Mouse (Mus musculus) liver, embryonic 16.5 days (tissue): ENCODE data around the gene Dnm3. TPM values are rescaled to one million over a fixed set of nuclear protein-coding genes. Genes with fewer than 3 reads are reported as not detected.

Experiments used
- ATAC-seq: fragments of 200-750 bp; cut with Nextera tagmentation; 2 replicates; pipeline ENCODE4 v1.8.0; 2017; ENCODE audit warnings: low read depth, mild to moderate bottlenecking, moderate number of reproducible peaks, moderate library complexity
- H3K27ac ChIP-seq: fragments of 300-500 bp; sonication (generic); 2 replicates; pipeline ENCODE4 v1.5.1; 2014; ENCODE audit warnings: mild to moderate bottlenecking, low read length
- H3K27me3 ChIP-seq: fragments of 300-500 bp; sonication (generic); 2 replicates; pipeline ENCODE4 v1.6.1; 2014; ENCODE audit warnings: low read depth, low read length, mixed read lengths; ENCODE audit not compliant: control insufficient read depth, insufficient read depth
- H3K36me3 ChIP-seq: fragments of 300-500 bp; sonication (generic); 2 replicates; pipeline ENCODE4 v1.6.1; 2014; ENCODE audit warnings: mild to moderate bottlenecking; ENCODE audit not compliant: control insufficient read depth, insufficient read depth
- H3K4me1 ChIP-seq: fragments of 300-500 bp; sonication (generic); 2 replicates; pipeline ENCODE4 v1.6.1; 2014; ENCODE audit warnings: low read depth, low read length, mixed read lengths; ENCODE audit not compliant: control insufficient read depth
- H3K4me2 ChIP-seq: fragments of 300-500 bp; sonication (generic); 2 replicates; pipeline ENCODE4 v1.6.1; 2014; ENCODE audit warnings: low read depth, low read length, mixed read lengths
- H3K4me3 ChIP-seq: fragments of 300-500 bp; sonication (generic); 2 replicates; pipeline ENCODE4 v1.5.1; 2014; ENCODE audit warnings: low read depth, mild to moderate bottlenecking, low read length
- H3K9ac ChIP-seq: fragments of 300-500 bp; sonication (generic); 2 replicates; pipeline ENCODE4 v1.6.1; 2014; ENCODE audit warnings: low read depth, low read length
- H3K9me3 ChIP-seq: fragments of 300-500 bp; sonication (generic); replicated peaks from 2 replicates; pipeline ENCODE4 v1.6.1; 2016; ENCODE audit warnings: low read length; ENCODE audit not compliant: control insufficient read depth
- WGBS: fragments of 180-500 bp; shearing (Covaris S2); extraction: QIAGEN DNeasy Blood & Tissue Kit; methylation state at CpG from one replicate; pipeline ENCODE4 v1.1.7; 2014; ENCODE audit not compliant: insufficient replicate concordance; 5-methylcytosine and 5-hydroxymethylcytosine counted together
- polyA plus RNA-seq: library from polyadenylated mRNA; unstranded; fragments of >200 nt; fragmentation: Nextera tagmentation; extraction: Ambion mirVana; gene quantifications from 2 replicates; pipeline ENCODE4 v1.2.1, GENCODE M21; 2015

Dnm3 gene
- polyA plus RNA-seq, 1 experiment from 2014 or later: 1.5 TPM

GRCm38 (mm10) chr1:162217340-162217974 lies 260.4 kb downstream of the Dnm3 start:
- ATAC-seq: peak; percentile 32; the same call in 1 of the 2 replicates
- Histone ChIP-seq H3K4me1 (no peaks in the 10 kb centered on the region), H3K27ac (peak overlapping the region; percentile 5; the same call in 1 of the 2 replicates), H3K36me3 (no peaks in the 10 kb centered on the region), H3K4me3 (peak overlapping the region; percentile 1; the same call in 1 of the 2 replicates), H3K27me3 (no peaks in the 10 kb centered on the region), H3K4me2 (no peak overlapping the region), H3K9me3 (no peaks in the 10 kb centered on the region), H3K9ac (peak overlapping the region; percentile 7; the same call in 1 of the 2 replicates)
- WGBS: 53% methylated on average over 15 of the region's 15 CpGs

- Histone ChIP-seq H3K4me1 (no peaks in the 10 kb centered on the region), H3K27ac (no peak overlapping the region), H3K9me3 (no peaks in the 10 kb centered on the region), H3K4me3 (no peak overlapping the region), H3K27me3 (no peaks in the 10 kb centered on the region), H3K9ac (no peak overlapping the region), H3K36me3 (no peaks in the 10 kb centered on the region), H3K4me2 (no peak overlapping the region)
- ATAC-seq: no peak
- 56% methylated on average over 4 of the region's 4 CpGs for WGBS
Observed at GRCm38 (mm10) chr1:162216656-162217055, 261.2 kb downstream of the Dnm3 start.

DNA sequence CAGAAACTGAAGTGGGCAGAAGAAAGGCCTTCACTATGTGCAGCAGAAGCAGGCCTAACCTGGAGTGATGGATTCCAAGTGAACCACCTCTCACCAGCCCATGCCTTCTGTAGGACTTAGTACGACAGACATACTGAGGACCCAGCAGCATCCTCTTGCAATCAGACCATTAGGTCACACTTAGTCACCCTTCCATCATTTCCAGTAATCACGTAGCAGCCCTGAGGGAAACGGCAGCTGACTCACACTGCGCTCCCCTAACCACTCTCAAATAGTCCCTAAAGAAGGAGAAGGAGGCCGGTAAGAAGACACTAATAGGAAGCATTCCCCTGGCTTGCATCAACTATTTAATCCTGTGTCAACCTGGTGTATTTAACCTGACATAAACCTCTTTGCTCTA lies 262.1 kb downstream of the Dnm3 start:
- 74% methylated on average over 5 of the region's 5 CpGs for WGBS
- Histone ChIP-seq H3K27me3 (no peaks in the 10 kb centered on the region), H3K4me3 (no peak overlapping the region), H3K27ac (no peak overlapping the region), H3K36me3 (no peaks in the 10 kb centered on the region), H3K9me3 (no peaks in the 10 kb centered on the region), H3K4me1 (no peaks in the 10 kb centered on the region), H3K4me2 (no peak overlapping the region), H3K9ac (no peak overlapping the region)
- ATAC-seq: no peak

- H3K27me3 ChIP-seq: no peaks in the 10 kb centered on the region
- no peak overlapping the region for H3K9ac ChIP-seq
- 84% methylated on average over 8 of the region's 8 CpGs for WGBS
- H3K4me2 ChIP-seq: no peak overlapping the region
- H3K9me3 ChIP-seq: no peaks in the 10 kb centered on the region
- no peak overlapping the region for H3K27ac ChIP-seq
- no peaks in the 10 kb centered on the region for H3K4me1 ChIP-seq
- H3K36me3 ChIP-seq: no peaks in the 10 kb centered on the region
- ATAC-seq: no peak
- no peak overlapping the region for H3K4me3 ChIP-seq
Observed at GRCm38 (mm10) chr1:162213066-162213465, 264.8 kb downstream of the Dnm3 start.

GRCm38 (mm10) chr1:162210529-162210928 lies 267.3 kb downstream of the Dnm3 start:
- no peak for ATAC-seq
- Histone ChIP-seq H3K9me3 (no peaks in the 10 kb centered on the region), H3K36me3 (no peaks in the 10 kb centered on the region), H3K4me1 (no peaks in the 10 kb centered on the region), H3K9ac (no peak overlapping the region), H3K4me3 (no peak overlapping the region), H3K27ac (no peak overlapping the region), H3K4me2 (no peak overlapping the region), H3K27me3 (no peaks in the 10 kb centered on the region)
- WGBS: 73% methylated on average over 2 of the region's 2 CpGs

- no peak for ATAC-seq
- no peaks in the 10 kb centered on the region for H3K27me3 ChIP-seq
- no peak overlapping the region for H3K9ac ChIP-seq
- no peak overlapping the region for H3K4me2 ChIP-seq
- WGBS: 50% methylated on average over 10 of the region's 10 CpGs
- no peaks in the 10 kb centered on the region for H3K9me3 ChIP-seq
- H3K4me1 ChIP-seq: no peaks in the 10 kb centered on the region
- H3K36me3 ChIP-seq: no peaks in the 10 kb centered on the region
- no peak overlapping the region for H3K27ac ChIP-seq
- no peak overlapping the region for H3K4me3 ChIP-seq
Observed at GRCm38 (mm10) chr1:162209487-162210149, 268.2 kb downstream of the Dnm3 start.

DNA sequence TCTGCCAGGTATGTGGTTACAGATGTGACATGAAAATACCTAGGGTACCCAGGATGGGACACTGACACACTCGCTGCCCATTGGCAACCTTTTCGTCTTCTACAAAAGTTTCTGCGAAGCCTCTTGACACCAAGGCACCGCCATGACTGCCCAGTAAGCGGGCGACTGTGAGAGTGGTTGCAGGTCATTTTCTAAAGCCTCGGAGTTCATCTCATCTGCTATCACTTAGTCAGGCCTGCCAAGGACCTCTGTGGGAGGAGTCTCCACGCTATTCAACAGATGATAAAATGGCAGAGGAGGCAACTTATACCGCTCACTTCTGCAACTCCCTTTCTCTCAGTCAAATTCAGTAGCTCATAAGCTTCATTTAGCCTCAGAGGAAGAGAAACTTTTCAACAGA lies 268.8 kb downstream of the Dnm3 start:
- Histone ChIP-seq H3K27me3 (no peaks in the 10 kb centered on the region), H3K36me3 (no peaks in the 10 kb centered on the region), H3K4me2 (no peak overlapping the region), H3K27ac (no peak overlapping the region), H3K4me1 (no peaks in the 10 kb centered on the region), H3K9me3 (no peaks in the 10 kb centered on the region), H3K4me3 (no peak overlapping the region), H3K9ac (no peak overlapping the region)
- 72% methylated on average over 9 of the region's 9 CpGs for WGBS
- ATAC-seq: no peak

DNA sequence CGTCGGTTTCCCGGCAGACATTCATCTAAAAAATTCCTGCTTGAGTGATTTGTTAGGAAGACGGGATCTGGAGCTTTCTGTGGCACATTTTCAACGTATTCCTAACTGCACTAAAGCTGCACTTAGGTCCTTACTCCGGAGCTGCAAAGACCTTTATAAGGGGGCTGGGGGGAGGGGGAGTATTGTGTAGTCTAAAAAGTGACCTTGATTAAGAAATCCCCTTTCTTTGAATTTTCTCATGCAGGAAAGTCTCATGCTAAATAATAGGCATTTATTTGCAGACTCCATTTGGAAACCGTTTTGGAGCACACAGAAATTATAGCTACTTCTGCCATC lies 270.2 kb downstream of the Dnm3 start:
- Histone ChIP-seq H3K4me3 (no peak overlapping the region), H3K4me2 (no peak overlapping the region), H3K9me3 (no peaks in the 10 kb centered on the region), H3K36me3 (no peaks in the 10 kb centered on the region), H3K4me1 (no peaks in the 10 kb centered on the region), H3K9ac (no peak overlapping the region), H3K27ac (no peak overlapping the region), H3K27me3 (no peaks in the 10 kb centered on the region)
- 25% methylated on average over 7 of the region's 7 CpGs for WGBS
- ATAC-seq: no peak

- no peak for ATAC-seq
- no peak overlapping the region for H3K9ac ChIP-seq
- no peak overlapping the region for H3K4me3 ChIP-seq
- H3K4me2 ChIP-seq: peak overlapping the region; percentile 36; the same call in 1 of the 2 replicates
- H3K27ac ChIP-seq: no peak overlapping the region
- H3K4me1 ChIP-seq: no peaks in the 10 kb centered on the region
- no peaks in the 10 kb centered on the region for H3K9me3 ChIP-seq
- H3K27me3 ChIP-seq: no peaks in the 10 kb centered on the region
- WGBS: 16% methylated on average over 12 of the region's 12 CpGs
- no peaks in the 10 kb centered on the region for H3K36me3 ChIP-seq
Observed at GRCm38 (mm10) chr1:162206998-162207707, 270.7 kb downstream of the Dnm3 start.
